In the genomic region with DNA sequence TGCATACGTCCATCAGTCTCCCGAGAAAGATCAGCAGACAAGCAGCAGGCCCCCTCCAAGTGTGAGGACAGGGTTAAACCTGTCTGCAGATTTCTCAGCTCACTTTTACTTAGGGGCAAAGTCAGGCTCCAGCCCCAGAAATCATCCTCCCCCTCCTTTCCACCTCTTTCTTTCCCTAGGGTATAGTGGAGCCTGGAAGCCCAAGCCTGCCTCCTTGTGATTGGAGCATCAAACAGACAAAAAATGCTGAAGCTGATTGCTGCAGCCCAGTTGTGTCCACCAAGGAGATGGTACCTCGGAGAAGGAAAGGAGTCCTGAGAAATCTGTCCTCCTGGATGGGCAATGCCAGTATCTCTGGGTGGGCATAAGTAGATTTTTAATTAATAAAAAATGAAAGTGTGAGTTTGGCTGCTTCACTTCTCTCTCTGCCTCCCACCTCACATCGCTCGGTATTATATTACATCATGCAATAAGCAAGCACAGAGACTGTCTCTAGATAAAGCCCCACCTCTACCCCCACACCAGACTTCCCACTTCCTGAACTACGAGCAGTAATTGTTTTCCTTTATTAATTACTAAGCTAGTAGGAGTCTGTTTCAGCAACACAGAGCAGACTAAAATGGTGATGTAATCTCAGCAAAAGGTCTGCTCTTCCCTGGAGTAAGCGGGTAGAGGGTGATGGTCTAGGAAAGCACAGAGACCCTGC, we compare ENCODE assay signal across 23 mouse cellular contexts.
DNase-seq lines count a peak whose midpoint lies in the region; ATAC-seq and TF ChIP-seq lines count a peak whose summit lies in the region.
"Had no signal": no experiment of that assay in that cellular context is flagged by ENCODE, and none has a peak within 500 bp of the region (broad histone marks: within the 10 kb centered on the region; RNA-seq: fewer than 3 reads in every experiment).

No protein-coding gene starts in this region.

- TF ChIP-seq CTCF in lung, postnatal 0 days (IDR thresholded peaks at IDR 0.05) = no peak

- WGBS in embryonic facial prominence, embryonic 11.5 days = 64% methylated on average over 7 of the region's 7 CpGs
- 75% methylated on average over 7 of the region's 7 CpGs for WGBS in embryonic facial prominence, embryonic 10.5 days
- WGBS in kidney, embryonic 14.5 days = 53% methylated on average over 7 of the region's 7 CpGs
- 54% methylated on average over 7 of the region's 7 CpGs for WGBS in lung, postnatal 0 days
- 81% methylated on average over 7 of the region's 7 CpGs for WGBS in forebrain, embryonic 10.5 days

- DNase-seq in embryonic facial prominence, embryonic 11.5 days (ENCODE audit: low spot score) = peak; percentile 20
- no peak for DNase-seq in embryonic facial prominence, embryonic 10.5 days (ENCODE audit: low spot score)
- no peak for DNase-seq in kidney, postnatal 36 days
- no peak for DNase-seq in lung, postnatal 0 days (ENCODE audit: low spot score)
- no peak for DNase-seq in lung, postnatal 14 days
- no peak for DNase-seq in forebrain, embryonic 10.5 days (ENCODE audit: extremely low spot score, low spot score)
- DNase-seq: cerebellum, adult 11-12 months; cerebellum, postnatal 14 days; embryo, embryonic 11 days; gastrocnemius, postnatal 14 days; kidney, adult 8-10 months; left cerebral cortex, postnatal 4 days; liver, embryonic 13.5 days; midbrain, embryonic 14.5 days; thymus, postnatal 36 days had no signal

- H3K79me2 ChIP-seq in myocyte (ENCODE audit: control insufficient read depth, insufficient read depth) = no peaks in the 10 kb centered on the region

- no peak for TF ChIP-seq POLR2A in myocyte (IDR thresholded peaks at IDR 0.05; ENCODE audit: insufficient read length, low read depth)

- no peak overlapping the region for H3K4me3 ChIP-seq in embryonic facial prominence, embryonic 11.5 days (ENCODE audit: low read depth, low read length)
- no peak overlapping the region for H3K4me3 ChIP-seq in embryonic facial prominence, embryonic 10.5 days
- no peak overlapping the region for H3K4me3 ChIP-seq in kidney, embryonic 14.5 days (ENCODE audit: low read length)
- H3K4me3 ChIP-seq in lung, postnatal 0 days (ENCODE audit: low read depth, low read length) = no peak overlapping the region
- no peak overlapping the region for H3K4me3 ChIP-seq in myocyte
- H3K4me3 ChIP-seq in forebrain, embryonic 10.5 days = no peak overlapping the region
- H3K4me3 ChIP-seq: heart, embryonic 13.5 days; hindbrain, embryonic 13.5 days; liver, embryonic 13.5 days; lung, embryonic 15.5 days had no signal

- no peaks in the 10 kb centered on the region for H3K4me1 ChIP-seq in embryonic facial prominence, embryonic 11.5 days (ENCODE audit: control insufficient read depth, insufficient read depth, low read length)
- H3K4me1 ChIP-seq in embryonic facial prominence, embryonic 10.5 days = peaks cover 25% of the 10 kb centered on the region
- H3K4me1 ChIP-seq in kidney, embryonic 14.5 days (ENCODE audit: control insufficient read depth, insufficient read depth, low read length) = peaks cover 12% of the 10 kb centered on the region; the same call in 1 of the 2 replicates
- H3K4me1 ChIP-seq in lung, postnatal 0 days (ENCODE audit: insufficient read depth, low read depth, low read length) = no peaks in the 10 kb centered on the region
- peaks cover 13% of the 10 kb centered on the region for H3K4me1 ChIP-seq in forebrain, embryonic 10.5 days

- H3ac ChIP-seq in myocyte (ENCODE audit: control insufficient read depth, insufficient read length) = no peak overlapping the region

- no peaks in the 10 kb centered on the region for H3K9me3 ChIP-seq in embryonic facial prominence, embryonic 11.5 days (replicated peaks; ENCODE audit: control insufficient read depth, low read length)
- H3K9me3 ChIP-seq in embryonic facial prominence, embryonic 10.5 days = no peaks in the 10 kb centered on the region
- no peaks in the 10 kb centered on the region for H3K9me3 ChIP-seq in kidney, embryonic 14.5 days (ENCODE audit: control insufficient read depth, low read length)
- no peaks in the 10 kb centered on the region for H3K9me3 ChIP-seq in lung, postnatal 0 days (ENCODE audit: low read length)
- H3K9me3 ChIP-seq in forebrain, embryonic 10.5 days = no peaks in the 10 kb centered on the region
- H3K9me3 ChIP-seq: heart, embryonic 13.5 days; hindbrain, embryonic 13.5 days; liver, embryonic 13.5 days; lung, embryonic 15.5 days had no signal

- H3K9ac ChIP-seq in embryonic facial prominence, embryonic 11.5 days (replicated peaks; ENCODE audit: low read length) = no peak overlapping the region
- H3K9ac ChIP-seq in kidney, embryonic 14.5 days (ENCODE audit: low read depth, low read length) = no peak overlapping the region
- H3K9ac ChIP-seq in lung, postnatal 0 days (replicated peaks; ENCODE audit: low read depth) = no peak overlapping the region
- H3K9ac ChIP-seq: heart, embryonic 13.5 days; hindbrain, embryonic 13.5 days; liver, embryonic 13.5 days; lung, embryonic 15.5 days had no signal

- H3K27me3 ChIP-seq in embryonic facial prominence, embryonic 11.5 days (ENCODE audit: control insufficient read depth, insufficient read depth, low read length) = no peaks in the 10 kb centered on the region
- 0 out of 2 replicates have a peak, but pooled peaks cover 4% of the 10 kb centered on the region for H3K27me3 ChIP-seq in embryonic facial prominence, embryonic 10.5 days (replicated peaks; ENCODE audit: low read depth, poor library complexity, severe bottlenecking)
- no peaks in the 10 kb centered on the region for H3K27me3 ChIP-seq in kidney, embryonic 14.5 days (ENCODE audit: control insufficient read depth, insufficient read depth, low read length)
- H3K27me3 ChIP-seq in lung, postnatal 0 days (replicated peaks; ENCODE audit: insufficient read depth, low read length) = no peaks in the 10 kb centered on the region
- no peaks in the 10 kb centered on the region for H3K27me3 ChIP-seq in myocyte (ENCODE audit: control insufficient read depth, insufficient read depth, insufficient read length)
- no peaks in the 10 kb centered on the region for H3K27me3 ChIP-seq in forebrain, embryonic 10.5 days (ENCODE audit: poor library complexity, severe bottlenecking)
- H3K27me3 ChIP-seq: liver, embryonic 13.5 days; lung, embryonic 15.5 days had no signal

- ATAC-seq in embryonic facial prominence, embryonic 11.5 days (replicated peaks; ENCODE audit: insufficient number of reproducible peaks, low FRiP score, low TSS enrichment, low read depth) = peak; percentile 31; the same call in 1 of the 2 replicates
- ATAC-seq in kidney, embryonic 14.5 days (ENCODE audit: low FRiP score, low TSS enrichment) = peak; percentile 40; the same call in 1 of the 2 replicates
- ATAC-seq in lung, postnatal 0 days = peak; percentile 34
- ATAC-seq: CD4-positive, CD25-positive, alpha-beta regulatory T cell, adult 4 months; forebrain, embryonic 14.5 days; inflammation-experienced regulatory T-cells, adult 6 months had no signal

- H3K36me3 ChIP-seq in embryonic facial prominence, embryonic 11.5 days (replicated peaks; ENCODE audit: control insufficient read depth, insufficient read depth, low read depth, low read length) = no peaks in the 10 kb centered on the region
- no peaks in the 10 kb centered on the region for H3K36me3 ChIP-seq in embryonic facial prominence, embryonic 10.5 days (replicated peaks)
- no peaks in the 10 kb centered on the region for H3K36me3 ChIP-seq in kidney, embryonic 14.5 days (ENCODE audit: control insufficient read depth, insufficient read depth, low read length)
- no peaks in the 10 kb centered on the region for H3K36me3 ChIP-seq in lung, postnatal 0 days (ENCODE audit: insufficient read depth, low read length)
- H3K36me3 ChIP-seq in myocyte (ENCODE audit: control insufficient read depth, insufficient read depth) = no peaks in the 10 kb centered on the region
- H3K36me3 ChIP-seq in forebrain, embryonic 10.5 days (replicated peaks) = no peaks in the 10 kb centered on the region
- H3K36me3 ChIP-seq: heart, embryonic 13.5 days; hindbrain, embryonic 13.5 days; liver, embryonic 13.5 days; lung, embryonic 15.5 days had no signal

- no peak overlapping the region for H3K4me2 ChIP-seq in embryonic facial prominence, embryonic 11.5 days (ENCODE audit: low read depth, low read length)
- H3K4me2 ChIP-seq in kidney, embryonic 14.5 days (replicated peaks; ENCODE audit: low read depth, low read length) = no peak overlapping the region
- H3K4me2 ChIP-seq in lung, postnatal 0 days (replicated peaks; ENCODE audit: low read depth, low read length) = no peak overlapping the region
- peak overlapping the region; percentile 32 for H3K4me2 ChIP-seq in myocyte (ENCODE audit: low read depth)
- H3K4me2 ChIP-seq: heart, embryonic 13.5 days; hindbrain, embryonic 13.5 days; liver, embryonic 13.5 days; lung, embryonic 15.5 days had no signal

- no peak overlapping the region for H3K27ac ChIP-seq in embryonic facial prominence, embryonic 11.5 days (replicated peaks; ENCODE audit: low read depth, low read length)
- H3K27ac ChIP-seq in embryonic facial prominence, embryonic 10.5 days (replicated peaks) = no peak overlapping the region
- no peak overlapping the region for H3K27ac ChIP-seq in kidney, embryonic 14.5 days (ENCODE audit: low read depth, low read length)
- H3K27ac ChIP-seq in lung, postnatal 0 days (ENCODE audit: low read length) = no peak overlapping the region
- no peak overlapping the region for H3K27ac ChIP-seq in forebrain, embryonic 10.5 days
- H3K27ac ChIP-seq: heart, embryonic 13.5 days; hindbrain, embryonic 13.5 days; liver, embryonic 13.5 days; lung, embryonic 15.5 days had no signal

- TF ChIP-seq EP300 in lung, postnatal 0 days (IDR thresholded peaks at IDR 0.05) = no peak

TF ChIP-seq in myocyte, 11 proteins besides CTCF, POLR2A, EP300 and RAD21:
- TF ChIP-seq USF1 (IDR thresholded peaks at IDR 0.05; ENCODE audit: low read depth) (no peak), REST (IDR thresholded peaks at IDR 0.05; ENCODE audit: insufficient read depth, insufficient read length) (no peak), MAX (IDR thresholded peaks at IDR 0.05; ENCODE audit: low read depth) (no peak), MYOD1 (IDR thresholded peaks at IDR 0.05; ENCODE audit: control insufficient read depth in 1 of 3, insufficient read length in 2 of 3, low read depth in 2 of 3) (no peak), MYOG (IDR thresholded peaks at IDR 0.05; ENCODE audit: control insufficient read depth in 1 of 3, insufficient read depth in 1 of 3, insufficient read length in 2 of 3, low read depth in 2 of 3) (no peak), TCF12 (IDR thresholded peaks at IDR 0.05; ENCODE audit: insufficient read depth, poor library complexity, severe bottlenecking) (no peak)
TF ChIP-seq in myocyte: peak in this region for 0.
